Mouse (Mus musculus): ENCODE results near the gene Dscam.

DNA sequence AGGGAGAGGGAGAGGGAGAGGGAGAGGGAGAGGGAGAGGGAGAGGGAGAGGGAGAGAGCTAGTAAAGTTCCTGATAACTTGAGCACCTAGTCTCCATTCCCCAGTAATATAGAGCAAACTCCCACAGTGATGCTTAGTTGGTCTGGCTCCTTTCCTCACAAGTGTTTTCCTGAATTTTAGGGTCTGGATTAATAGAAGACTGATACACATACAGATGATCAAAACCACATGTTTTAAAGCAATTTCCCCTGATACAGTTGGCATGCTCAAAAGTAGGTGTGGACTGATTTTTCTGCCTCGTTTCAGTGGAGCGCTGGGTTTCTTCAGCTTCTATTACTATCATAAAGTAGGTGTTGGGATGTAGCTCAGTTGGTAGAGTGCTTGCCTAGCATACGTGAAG, 519.1 kb downstream of the Dscam start:
- TF ChIP-seq CTCF (IDR thresholded peaks at IDR 0.05; ENCODE audit: low read depth) (no peak), EP300 (IDR thresholded peaks at IDR 0.05; ENCODE audit: low read depth) (no peak)

Data from heart, postnatal 0 days (tissue).